Mouse (Mus musculus): ENCODE measurements around the gene Pip4k2a.

DNA sequence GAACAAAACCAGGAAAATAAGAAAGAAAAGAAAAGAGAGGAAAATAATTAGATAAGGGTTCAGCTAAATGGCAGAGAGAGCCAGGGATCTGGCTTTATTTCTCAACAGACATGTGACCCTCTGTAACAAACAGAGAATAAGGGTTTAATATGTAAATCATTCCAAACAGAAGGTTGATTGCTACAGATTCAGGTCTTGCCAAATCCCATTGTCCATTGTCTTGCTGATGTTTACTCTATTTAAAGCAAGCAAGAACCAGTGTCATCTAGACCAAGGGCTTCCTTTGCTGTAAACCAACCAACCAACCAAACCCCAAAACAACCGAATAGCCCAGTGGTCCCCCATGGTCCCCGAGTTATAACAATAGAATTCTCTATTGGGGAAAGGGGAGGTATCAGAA is 20.1 kb upstream of the Pip4k2a start:
- TF ChIP-seq CTCF (IDR thresholded peaks at IDR 0.05; ENCODE audit: control insufficient read depth, insufficient read depth, insufficient read length), result no peak
- TF ChIP-seq CEBPB (IDR thresholded peaks at IDR 0.05; ENCODE audit: low read depth), result no peak
- no peak for TF ChIP-seq MYOG (IDR thresholded peaks at IDR 0.05; ENCODE audit: control insufficient read depth, extremely low read depth, insufficient read length)

Data from C2C12 (cell line).